Mouse (Mus musculus): ENCODE results near the gene Agap2. TPM values are rescaled to one million over a fixed set of nuclear protein-coding genes. Genes with fewer than 3 reads are reported as not detected.
A peak's percentile ranks its signal among the peaks of the same experiment; 100 is the strongest.
"Not testable (repeated sequence)": the region's sequence is repeated elsewhere in the genome, so short reads cannot be mapped to it uniquely, and the experiment has no call there.

The Agap2 gene
- polyA plus RNA-seq, 1 experiment from 2014 or later, result 0.04 TPM

DNA sequence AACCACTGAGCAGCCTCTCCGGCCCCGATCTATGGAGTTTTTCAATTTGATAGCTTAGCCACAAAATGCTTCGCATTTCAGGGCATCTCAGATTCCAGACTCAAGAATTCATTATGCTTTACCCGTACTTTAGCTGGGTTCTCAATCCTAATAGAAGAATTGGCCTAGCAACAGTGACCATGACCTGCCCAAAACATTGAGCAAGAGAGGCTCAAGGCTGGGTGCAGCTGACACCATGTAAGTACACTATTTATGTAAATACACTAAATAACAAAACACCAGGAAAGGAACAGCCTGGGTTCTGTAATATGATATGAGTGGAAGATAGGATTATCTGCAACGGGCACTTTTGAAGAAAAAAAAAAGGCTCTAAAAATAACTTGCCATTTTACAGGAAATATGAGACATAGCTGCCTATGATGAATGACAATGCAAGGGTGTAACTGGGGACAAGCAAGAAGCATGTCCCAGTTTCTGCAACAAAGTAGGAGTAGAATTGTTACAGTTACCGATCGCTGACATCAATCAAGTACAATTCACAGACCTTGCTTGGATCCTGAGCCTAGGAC is 52.7 kb downstream of the Agap2 start:
- H3K36me3 ChIP-seq (ENCODE audit: insufficient read depth, low read length), result no peaks in the 10 kb centered on the region
- no peaks in the 10 kb centered on the region for H3K27me3 ChIP-seq (ENCODE audit: insufficient read depth, low read length)
- WGBS, result 60% methylated on average over 7 of the region's 7 CpGs
- ATAC-seq (replicated peaks; ENCODE audit: low FRiP score, low read depth) (no peak), DNase-seq (ENCODE audit: low spot score) (no peak)
- no peak for TF ChIP-seq CTCF (IDR thresholded peaks at IDR 0.05; ENCODE audit: low read depth)
- no peak overlapping the region for H3K4me2 ChIP-seq (ENCODE audit: low read length)
- H3K9me3 ChIP-seq (replicated peaks; ENCODE audit: low read length), result no peaks in the 10 kb centered on the region
- no peak overlapping the region for H3K9ac ChIP-seq (ENCODE audit: low read depth, low read length)
- H3K4me1 ChIP-seq (replicated peaks; ENCODE audit: insufficient read depth, low read length), result no peaks in the 10 kb centered on the region
- H3K4me3 ChIP-seq (replicated peaks; ENCODE audit: low read depth, low read length), result no peak overlapping the region
- no peak overlapping the region for H3K27ac ChIP-seq

GRCm38 (mm10) chr10:127129431-127129830 is 54.3 kb downstream of the Agap2 start:
- Histone ChIP-seq H3K36me3 (ENCODE audit: insufficient read depth, low read length) (no peaks in the 10 kb centered on the region), H3K4me2 (ENCODE audit: low read length) (no peak overlapping the region), H3K4me3 (replicated peaks; ENCODE audit: low read depth, low read length) (no peak overlapping the region), H3K9ac (ENCODE audit: low read depth, low read length) (no peak overlapping the region), H3K27me3 (ENCODE audit: insufficient read depth, low read length) (no peaks in the 10 kb centered on the region), H3K9me3 (replicated peaks; ENCODE audit: low read length) (no peaks in the 10 kb centered on the region), H3K27ac (no peak overlapping the region), H3K4me1 (replicated peaks; ENCODE audit: insufficient read depth, low read length) (no peaks in the 10 kb centered on the region)
- DNase-seq (ENCODE audit: low spot score) (no peak), ATAC-seq (replicated peaks; ENCODE audit: low FRiP score, low read depth) (no peak)
- TF ChIP-seq CTCF (IDR thresholded peaks at IDR 0.05; ENCODE audit: low read depth), result no peak
- 63% methylated on average over 4 of the region's 4 CpGs for WGBS

DNA sequence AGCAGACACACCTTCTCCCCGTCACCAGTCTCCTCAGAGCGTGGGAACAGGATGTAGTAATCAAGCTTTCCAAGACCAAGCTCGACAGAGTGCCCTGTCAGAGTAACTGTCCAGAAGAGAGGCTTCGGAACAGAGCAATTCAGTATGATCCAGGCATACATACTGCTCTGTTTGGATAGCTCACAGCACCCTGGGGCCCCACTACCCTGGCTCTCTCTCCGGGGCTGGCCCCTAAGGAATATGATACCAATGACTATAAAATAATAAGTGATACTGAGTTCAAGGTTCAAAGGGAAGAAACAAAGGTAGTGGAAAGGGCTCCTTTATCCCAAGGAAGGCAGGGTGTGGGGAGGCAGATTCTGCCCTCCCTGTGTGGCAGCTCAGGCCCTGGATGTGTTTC is 57.4 kb downstream of the Agap2 start:
- Histone ChIP-seq H3K27me3 (ENCODE audit: insufficient read depth, low read length) (no peaks in the 10 kb centered on the region), H3K36me3 (ENCODE audit: insufficient read depth, low read length) (no peaks in the 10 kb centered on the region), H3K4me2 (ENCODE audit: low read length) (no peak overlapping the region), H3K4me3 (replicated peaks; ENCODE audit: low read depth, low read length) (no peak overlapping the region), H3K9ac (ENCODE audit: low read depth, low read length) (no peak overlapping the region), H3K27ac (no peak overlapping the region), H3K4me1 (replicated peaks; ENCODE audit: insufficient read depth, low read length) (no peaks in the 10 kb centered on the region), H3K9me3 (replicated peaks; ENCODE audit: low read length) (no peaks in the 10 kb centered on the region)
- DNase-seq (ENCODE audit: low spot score) (no peak), ATAC-seq (replicated peaks; ENCODE audit: low FRiP score, low read depth) (no peak)
- 55% methylated on average over 5 of the region's 5 CpGs for WGBS
- no peak for TF ChIP-seq CTCF (IDR thresholded peaks at IDR 0.05; ENCODE audit: low read depth)

DNA sequence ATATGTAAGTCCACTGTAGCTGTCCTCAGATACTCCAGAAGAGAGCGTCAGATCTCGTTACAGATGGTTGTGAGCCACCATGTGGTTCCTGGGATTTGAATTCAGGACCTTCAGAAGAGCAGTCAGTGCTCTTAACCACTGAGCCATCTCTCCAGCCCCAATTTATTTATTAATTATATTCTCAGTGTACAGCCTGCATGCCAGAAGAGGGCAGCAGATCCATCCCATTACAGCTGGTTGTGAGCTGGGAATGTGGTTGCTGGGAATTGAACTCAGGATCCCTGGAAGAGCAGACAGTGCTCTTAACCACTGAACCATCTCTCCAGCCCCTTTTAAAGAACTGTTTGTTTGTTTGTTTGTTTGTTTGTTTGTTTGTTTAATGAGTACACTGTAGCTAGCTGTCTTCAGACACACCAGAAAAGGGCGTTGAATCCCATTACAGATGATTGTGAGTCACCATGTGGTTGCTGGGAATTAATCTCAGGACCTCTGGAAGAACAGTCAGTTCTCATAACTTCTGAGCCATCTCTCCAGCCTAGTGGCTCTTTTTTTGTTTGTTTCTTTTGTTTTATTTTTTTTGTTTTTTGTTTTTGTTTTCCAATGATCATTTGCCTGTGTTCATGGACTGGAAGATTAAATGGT is 59.4 kb downstream of the Agap2 start:
- not testable (repeated sequence) for H3K9me3 ChIP-seq (replicated peaks; ENCODE audit: low read length); H3K4me2 ChIP-seq (ENCODE audit: low read length); H3K4me1 ChIP-seq (replicated peaks; ENCODE audit: insufficient read depth, low read length); H3K27ac ChIP-seq; H3K27me3 ChIP-seq (ENCODE audit: insufficient read depth, low read length); H3K36me3 ChIP-seq (ENCODE audit: insufficient read depth, low read length); H3K9ac ChIP-seq (ENCODE audit: low read depth, low read length); DNase-seq (ENCODE audit: low spot score); ATAC-seq (replicated peaks; ENCODE audit: low FRiP score, low read depth); H3K4me3 ChIP-seq (replicated peaks; ENCODE audit: low read depth, low read length)
- 86% methylated on average over 3 of the region's 3 CpGs for WGBS
- TF ChIP-seq CTCF (IDR thresholded peaks at IDR 0.05; ENCODE audit: low read depth), result peak; percentile 67

DNA sequence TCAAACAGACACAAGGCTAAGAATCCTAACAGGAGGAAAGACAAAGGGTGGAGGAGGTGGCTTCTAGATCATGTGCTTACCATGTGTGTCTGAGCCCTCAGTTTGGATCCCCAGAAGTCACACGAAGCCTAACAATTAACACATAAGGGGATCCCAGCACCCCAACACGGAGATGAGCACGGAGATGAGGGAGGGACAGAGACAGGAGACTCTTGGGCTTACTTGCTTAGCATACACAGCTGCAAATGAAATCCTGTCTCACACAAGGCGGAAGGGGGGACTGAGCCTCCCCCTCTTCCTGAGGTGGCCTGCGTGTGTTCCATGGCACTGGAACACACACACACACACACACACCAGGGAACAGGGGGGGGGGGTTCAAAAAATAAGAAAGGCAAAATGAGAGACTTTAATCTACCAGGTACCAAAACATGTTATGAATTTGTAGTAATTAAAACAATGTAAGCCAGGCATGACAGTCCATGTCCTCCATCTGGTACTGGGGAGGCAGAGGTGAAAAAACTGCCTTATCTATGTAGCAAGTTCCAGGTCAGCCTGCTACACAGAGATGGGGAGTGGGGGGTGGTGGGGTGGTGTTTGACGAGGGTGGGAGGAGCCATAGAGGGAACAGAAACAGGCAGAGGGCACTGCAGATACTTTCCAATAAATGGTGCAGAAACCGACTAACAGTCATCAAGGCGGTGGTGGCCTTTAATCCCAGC is 60.2 kb downstream of the Agap2 start:
- DNase-seq (ENCODE audit: low spot score) (no peak), ATAC-seq (replicated peaks; ENCODE audit: low FRiP score, low read depth) (no peak)
- no peak overlapping the region for H3K4me2 ChIP-seq (ENCODE audit: low read length)
- no peak overlapping the region for H3K27ac ChIP-seq
- H3K9me3 ChIP-seq (replicated peaks; ENCODE audit: low read length), result no peaks in the 10 kb centered on the region
- no peak overlapping the region for H3K9ac ChIP-seq (ENCODE audit: low read depth, low read length)
- no peaks in the 10 kb centered on the region for H3K27me3 ChIP-seq (ENCODE audit: insufficient read depth, low read length)
- H3K36me3 ChIP-seq (ENCODE audit: insufficient read depth, low read length), result no peaks in the 10 kb centered on the region
- 54% methylated on average over 8 of the region's 8 CpGs for WGBS
- H3K4me3 ChIP-seq (replicated peaks; ENCODE audit: low read depth, low read length), result no peak overlapping the region
- no peaks in the 10 kb centered on the region for H3K4me1 ChIP-seq (replicated peaks; ENCODE audit: insufficient read depth, low read length)
- no peak for TF ChIP-seq CTCF (IDR thresholded peaks at IDR 0.05; ENCODE audit: low read depth)

DNA sequence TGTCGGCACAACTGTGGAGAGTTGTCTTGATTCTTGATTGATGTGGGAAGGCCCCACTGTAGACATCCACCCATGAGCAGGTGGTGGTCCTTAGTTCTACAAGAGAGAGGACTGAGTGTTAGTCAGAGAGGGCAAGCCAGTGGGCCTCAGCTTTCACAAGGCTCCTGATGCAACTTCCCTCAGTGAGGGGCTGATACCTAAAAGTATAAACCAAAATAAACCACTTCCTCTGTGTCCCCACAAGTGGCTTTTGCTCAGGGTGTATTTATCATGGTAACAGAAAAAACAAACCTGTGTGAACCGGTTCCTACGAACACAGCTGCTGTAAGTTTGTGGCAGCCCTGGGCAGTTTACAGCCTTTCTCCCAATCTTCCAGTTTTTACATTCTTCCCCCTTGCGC is 61.4 kb downstream of the Agap2 start:
- Histone ChIP-seq H3K9ac (ENCODE audit: low read depth, low read length) (no peak overlapping the region), H3K4me2 (ENCODE audit: low read length) (no peak overlapping the region), H3K4me3 (replicated peaks; ENCODE audit: low read depth, low read length) (no peak overlapping the region), H3K4me1 (replicated peaks; ENCODE audit: insufficient read depth, low read length) (no peaks in the 10 kb centered on the region), H3K36me3 (ENCODE audit: insufficient read depth, low read length) (no peaks in the 10 kb centered on the region), H3K9me3 (replicated peaks; ENCODE audit: low read length) (no peaks in the 10 kb centered on the region), H3K27ac (no peak overlapping the region), H3K27me3 (ENCODE audit: insufficient read depth, low read length) (no peaks in the 10 kb centered on the region)
- no peak for DNase-seq (ENCODE audit: low spot score)
- no peak for TF ChIP-seq CTCF (IDR thresholded peaks at IDR 0.05; ENCODE audit: low read depth)
- ATAC-seq (replicated peaks; ENCODE audit: low FRiP score, low read depth), result no peak
- 72% methylated on average over 4 of the region's 4 CpGs for WGBS
